Mouse (Mus musculus) ES-CJ7 (cell line): ENCODE results near the gene Vmn1r32.

Experiments used
- DNase-seq: peaks from one replicate; pipeline ENCODE4 v3.0.0; 2011; ENCODE audit warnings: low read depth, low spot score

Vmn1r32 gene

GRCm38 (mm10) chr6:66559996-66560395 lies at the start of gene Vmn1r32:
Gene Vmn1r32, minus strand, starts transcription at chr6:66560096.
- DNase-seq: no peak

- no peak for DNase-seq
Measured at GRCm38 (mm10) chr6:66595804-66596203, 35.9 kb upstream of the Vmn1r32 start.

- no peak for DNase-seq
Measured at GRCm38 (mm10) chr6:66535966-66536365, 23.9 kb downstream of the Vmn1r32 start.

- peak; percentile 99 for DNase-seq
Measured at GRCm38 (mm10) chr6:66535028-66535862, 24.7 kb downstream of the Vmn1r32 start, which contains the start of gene Mad2l1. Gene Mad2l1, plus strand, starts transcription at chr6:66535390.

- DNase-seq: no peak
Measured at GRCm38 (mm10) chr6:66534366-66534941, 25.4 kb downstream of the Vmn1r32 start.

GRCm38 (mm10) chr6:66533241-66533640 lies 26.7 kb downstream of the Vmn1r32 start:
- DNase-seq: peak; percentile 43

- DNase-seq: peak; percentile 67
Measured at GRCm38 (mm10) chr6:66528386-66528785, 31.5 kb downstream of the Vmn1r32 start.

- peak; percentile 59 for DNase-seq
Measured at GRCm38 (mm10) chr6:66516368-66516767, 43.5 kb downstream of the Vmn1r32 start.
